Mouse (Mus musculus) limb, embryonic 14.5 days (tissue): Measurements from ENCODE around the gene Klhdc10. TPM values are rescaled to one million over a fixed set of nuclear protein-coding genes. Genes with fewer than 3 reads are reported as not detected.

ENCODE experiments used
- ATAC-seq: fragments of 200-750 bp; cut with Nextera tagmentation; 2 replicates; pipeline ENCODE4 v1.8.0; 2017; ENCODE audit warnings: low read depth, moderate number of reproducible peaks, moderate TSS enrichment; ENCODE audit not compliant: low FRiP score
- DNase-seq: peaks from one replicate; pipeline ENCODE4 v3.0.0-alpha.2; 2015; ENCODE audit warnings: low spot score
- H3K27ac ChIP-seq: fragments of 300-500 bp; sonication (generic); replicated peaks from 2 replicates; pipeline ENCODE4 v1.5.1; 2014; ENCODE audit warnings: low read depth, mild to moderate bottlenecking, low read length, moderate library complexity, mixed read lengths
- H3K27me3 ChIP-seq: fragments of 300-500 bp; sonication (generic); 2 replicates; pipeline ENCODE4 v1.6.1; 2014; ENCODE audit warnings: low read length, mixed read lengths; ENCODE audit not compliant: control insufficient read depth, insufficient read depth
- H3K36me3 ChIP-seq: fragments of 300-500 bp; sonication (generic); 2 replicates; pipeline ENCODE4 v1.6.1; 2014; ENCODE audit warnings: mild to moderate bottlenecking, low read length, moderate library complexity, mixed read lengths; ENCODE audit not compliant: control insufficient read depth, insufficient read depth
- H3K4me1 ChIP-seq: fragments of 300-500 bp; sonication (generic); 2 replicates; pipeline ENCODE4 v1.6.1; 2014; ENCODE audit warnings: antibody characterized with exemption, low read length, mixed read lengths; ENCODE audit not compliant: control insufficient read depth, insufficient read depth
- H3K4me2 ChIP-seq: fragments of 300-500 bp; sonication (generic); replicated peaks from 2 replicates; pipeline ENCODE4 v1.6.1; 2014; ENCODE audit warnings: low read depth, mild to moderate bottlenecking, low read length, moderate library complexity; ENCODE audit not compliant: severe bottlenecking
- H3K4me3 ChIP-seq: fragments of 300-500 bp; sonication (generic); replicated peaks from 2 replicates; pipeline ENCODE4 v1.5.1; 2014; ENCODE audit warnings: low read length
- H3K9ac ChIP-seq: fragments of 300-500 bp; sonication (generic); 2 replicates; pipeline ENCODE4 v1.6.1; 2014; ENCODE audit warnings: mild to moderate bottlenecking, low read depth, low read length, moderate library complexity; ENCODE audit not compliant: severe bottlenecking
- H3K9me3 ChIP-seq: fragments of 300-500 bp; sonication (generic); 2 replicates; pipeline ENCODE4 v1.6.1; 2016; ENCODE audit warnings: low read length; ENCODE audit not compliant: control insufficient read depth
- POLR2A ChIP-seq: fragments of 200-500 bp; IDR thresholded peaks from 2 replicates; pipeline ENCODE4 v1.8.0; 2012; ENCODE audit warnings: inconsistent platforms, mild to moderate bottlenecking, moderate library complexity, borderline replicate concordance; ENCODE audit not compliant: insufficient read depth, insufficient read length; ENCODE audit errors: extremely low read depth
- WGBS: fragments of 180-500 bp; shearing (Covaris S2); extraction: QIAGEN DNeasy Blood & Tissue Kit; methylation state at CpG from one replicate; pipeline ENCODE4 v1.1.7; 2014; 5-methylcytosine and 5-hydroxymethylcytosine counted together
- polyA plus RNA-seq, 2 experiments: library from polyadenylated mRNA; depleted of rRNA in 1 of 2; stranded (reverse) in 1 of 2; unstranded in 1 of 2; fragments of >200 nt; fragmentation: Nextera tagmentation in 1 of 2; extraction: Ambion mirVana in 1 of 2; gene quantifications; 2 replicates each; pipeline versions ENCODE4 v1.2.1 to v1.2.3; 2012 to 2014

The Klhdc10 gene
- polyA plus RNA-seq, 2 experiments = 39.3 to 106 TPM

- no peak for TF ChIP-seq POLR2A
- H3K4me2 ChIP-seq = peak overlapping the region; percentile 53
- 21% methylated on average over 4 of the region's 4 CpGs for WGBS
Observed at GRCm38 (mm10) chr6:30403465-30403864, 1.8 kb downstream of the Klhdc10 start.

DNA sequence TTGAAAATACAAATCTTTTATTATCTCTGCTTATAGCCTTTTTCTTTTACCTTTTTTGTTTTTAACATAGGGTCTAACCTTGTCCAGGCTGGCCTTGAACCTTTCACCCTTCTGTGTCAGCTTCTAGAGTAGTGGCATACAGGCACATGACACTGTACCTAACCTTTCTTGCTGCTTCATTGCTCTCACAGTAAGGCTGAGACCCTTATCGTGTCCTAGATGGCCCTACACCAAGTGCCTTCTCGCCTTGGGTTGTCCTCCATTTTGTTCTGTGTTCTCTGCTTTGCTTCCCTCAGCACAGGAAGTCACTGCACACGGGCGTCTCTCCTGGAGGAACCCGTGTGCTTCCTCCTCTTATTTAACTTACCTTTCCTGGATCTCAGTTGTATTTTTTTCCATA is 3.0 kb downstream of the Klhdc10 start:
- Histone ChIP-seq H3K27ac (no peak overlapping the region), H3K9ac (no peak overlapping the region)
- WGBS = 82% methylated on average over 5 of the region's 5 CpGs

More at GRCm38 (mm10) chr6:30403465-30403864, 1.8 kb downstream of the Klhdc10 start:
- Histone ChIP-seq H3K4me3 (peak overlapping the region; percentile 30), H3K9ac (peak overlapping the region; percentile 47; the same call in 1 of the 2 replicates), H3K4me1 (peaks cover 9% of the 10 kb centered on the region), H3K27ac (0 out of 2 replicates have a peak overlapping the region, but pooled peaks have one; percentile 55), H3K27me3 (no peaks in the 10 kb centered on the region), H3K36me3 (no peaks in the 10 kb centered on the region), H3K9me3 (no peaks in the 10 kb centered on the region)
- no peak for ATAC-seq
- peak; percentile 76 for DNase-seq

GRCm38 (mm10) chr6:30408276-30408675 is 6.6 kb downstream of the Klhdc10 start:
- peaks cover 4% of the 10 kb centered on the region; the same call in 1 of the 2 replicates for H3K36me3 ChIP-seq
- ATAC-seq = no peak
- TF ChIP-seq POLR2A = no peak
- 0 out of 2 replicates have a peak, but pooled peaks cover 4% of the 10 kb centered on the region for H3K4me1 ChIP-seq
- H3K27ac ChIP-seq = no peak overlapping the region
- H3K4me3 ChIP-seq = no peak overlapping the region
- H3K9ac ChIP-seq = no peak overlapping the region
- no peak overlapping the region for H3K4me2 ChIP-seq
- WGBS = 84% methylated on average over 4 of the region's 4 CpGs
- no peaks in the 10 kb centered on the region for H3K9me3 ChIP-seq
- no peak for DNase-seq
- no peaks in the 10 kb centered on the region for H3K27me3 ChIP-seq

More for the DNA sequence above, 3.0 kb downstream of the Klhdc10 start:
- Histone ChIP-seq H3K4me1 (peaks cover 9% of the 10 kb centered on the region), H3K9me3 (no peaks in the 10 kb centered on the region), H3K4me3 (no peak overlapping the region), H3K4me2 (no peak overlapping the region), H3K36me3 (peaks cover 4% of the 10 kb centered on the region; the same call in 1 of the 2 replicates), H3K27me3 (no peaks in the 10 kb centered on the region)
- ATAC-seq = no peak
- DNase-seq = no peak
- no peak for TF ChIP-seq POLR2A

DNA sequence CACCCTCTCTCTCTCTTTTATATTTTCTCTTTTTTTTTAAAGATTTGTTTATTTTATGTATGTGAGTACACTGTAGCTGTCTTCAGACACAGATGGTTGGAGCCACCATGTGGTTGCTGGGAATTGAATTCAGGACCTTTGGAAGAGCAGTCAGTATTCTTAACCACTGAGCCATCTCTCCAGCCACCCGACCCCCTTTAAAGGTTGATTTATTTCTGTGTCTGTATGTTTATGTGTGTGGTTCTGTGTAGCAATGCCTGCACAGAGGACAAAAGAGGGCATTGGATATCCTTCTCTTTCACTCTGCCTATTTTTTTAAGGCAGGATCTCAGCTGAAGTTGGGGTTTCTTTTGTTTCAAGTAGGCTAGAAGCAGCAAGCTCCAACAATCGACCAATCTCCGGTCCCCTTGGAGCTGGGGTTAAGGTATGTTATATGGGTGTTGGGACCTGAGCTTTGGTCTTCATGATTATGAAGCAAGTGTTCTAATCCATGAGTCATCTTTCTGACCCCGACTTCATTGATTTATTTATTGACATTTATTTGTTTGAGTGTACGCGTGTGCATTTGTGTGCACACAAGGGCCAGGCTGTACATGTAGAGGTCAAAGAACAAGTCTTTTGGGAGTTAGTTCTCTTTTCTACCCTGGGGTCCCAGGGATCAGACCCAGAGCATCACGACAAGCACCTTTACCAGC is 7.9 kb downstream of the Klhdc10 start:
- WGBS = 85% methylated on average over 7 of the region's 7 CpGs

GRCm38 (mm10) chr6:30411311-30411710 is 9.6 kb downstream of the Klhdc10 start:
- no peak for TF ChIP-seq POLR2A
- no peak for DNase-seq
- Histone ChIP-seq H3K4me1 (no peaks in the 10 kb centered on the region), H3K4me3 (no peak overlapping the region), H3K4me2 (no peak overlapping the region), H3K9ac (no peak overlapping the region), H3K9me3 (no peaks in the 10 kb centered on the region), H3K36me3 (peaks cover 6% of the 10 kb centered on the region; the same call in 1 of the 2 replicates), H3K27me3 (no peaks in the 10 kb centered on the region), H3K27ac (no peak overlapping the region)
- no peak for ATAC-seq
- WGBS = 72% methylated on average over 4 of the region's 4 CpGs

More for the DNA sequence above, 7.9 kb downstream of the Klhdc10 start:
- Histone ChIP-seq H3K4me2 (no peak overlapping the region), H3K4me3 (no peak overlapping the region), H3K27me3 (no peaks in the 10 kb centered on the region), H3K36me3 (peaks cover 4% of the 10 kb centered on the region; the same call in 1 of the 2 replicates), H3K9me3 (no peaks in the 10 kb centered on the region), H3K9ac (no peak overlapping the region), H3K27ac (no peak overlapping the region), H3K4me1 (0 out of 2 replicates have a peak, but pooled peaks cover 3% of the 10 kb centered on the region)
- DNase-seq (no peak), ATAC-seq (no peak)
- no peak for TF ChIP-seq POLR2A
